Mouse (Mus musculus) MEL (cell line): ENCODE data around the gene Spata21.

Source experiments
- CTCF ChIP-seq, 3 experiments: IDR thresholded peaks in 2 of 3; conservative IDR thresholded peaks in 1 of 3; 2 replicates each; pipeline ENCODE4 v1.5.1; 2011 to 2012; ENCODE audit warnings: low read length in 3 of 3, low read depth in 2 of 3, mild to moderate bottlenecking in 2 of 3, improper control_type of control experiment in 1 of 3, inconsistent platforms in 1 of 3, mixed read lengths in 1 of 3, moderate library complexity in 1 of 3; ENCODE audit not compliant: control insufficient read depth in 1 of 3, insufficient read depth in 1 of 3, poor library complexity in 1 of 3, severe bottlenecking in 1 of 3
- EP300 ChIP-seq, 2 experiments: IDR thresholded peaks; 2 replicates each; pipeline ENCODE4 v1.6.1; 2011; ENCODE audit warnings: improper control_type of control experiment in 2 of 2, low read length in 2 of 2, low read depth in 1 of 2, mild to moderate bottlenecking in 1 of 2
- GABPA ChIP-seq: IDR thresholded peaks from 2 replicates; pipeline ENCODE4 v1.6.1; 2012; ENCODE audit warnings: low read depth, mild to moderate bottlenecking, inconsistent platforms, low read length, improper control_type of control experiment, moderate library complexity
- HCFC1 ChIP-seq: IDR thresholded peaks from 2 replicates; pipeline ENCODE4 v1.6.1; 2012; ENCODE audit warnings: low read depth, mild to moderate bottlenecking, inconsistent platforms, low read length, improper control_type of control experiment, moderate library complexity
- MAFK ChIP-seq: IDR thresholded peaks from 2 replicates; pipeline ENCODE4 v1.6.1; 2011; ENCODE audit warnings: low read depth, mild to moderate bottlenecking, low read length, improper control_type of control experiment, borderline replicate concordance
- MAX ChIP-seq: IDR thresholded peaks from 2 replicates; pipeline ENCODE4 v1.6.1; 2011; ENCODE audit warnings: low read length, improper control_type of control experiment
- MEF2A ChIP-seq: IDR thresholded peaks from 2 replicates; pipeline ENCODE4 v1.6.1; 2014; ENCODE audit warnings: low read depth, mild to moderate bottlenecking, inconsistent platforms, low read length, improper control_type of control experiment; ENCODE audit not compliant: poor library complexity, insufficient replicate concordance, severe bottlenecking; ENCODE audit errors: extremely low read depth
- MXI1 ChIP-seq: IDR thresholded peaks from 2 replicates; pipeline ENCODE4 v1.6.1; 2011; ENCODE audit warnings: mild to moderate bottlenecking, low read depth, low read length, improper control_type of control experiment
- MYC ChIP-seq: IDR thresholded peaks from 2 replicates; pipeline ENCODE4 v1.6.1; 2011; ENCODE audit warnings: low read depth, mild to moderate bottlenecking, low read length, improper control_type of control experiment, moderate library complexity
- NELFE ChIP-seq: IDR thresholded peaks from 2 replicates; pipeline ENCODE4 v1.6.1; 2011; ENCODE audit warnings: low read depth, low read length, improper control_type of control experiment
- POLR2A ChIP-seq, 2 experiments: IDR thresholded peaks; 2 replicates each; pipeline ENCODE4 v1.6.1; 2011 to 2012; ENCODE audit warnings: low read length in 2 of 2, mild to moderate bottlenecking in 2 of 2, control low read depth in 1 of 2, improper control_type of control experiment in 1 of 2, low read depth in 1 of 2, moderate library complexity in 1 of 2; ENCODE audit not compliant: control insufficient read depth in 1 of 2, insufficient read depth in 1 of 2, poor library complexity in 1 of 2
- POLR2AphosphoS2 ChIP-seq: IDR thresholded peaks from 2 replicates; pipeline ENCODE4 v1.6.1; 2011; ENCODE audit warnings: low read length, improper control_type of control experiment
- SMC3 ChIP-seq: IDR thresholded peaks from 2 replicates; pipeline ENCODE4 v1.6.1; 2011; ENCODE audit warnings: low read depth, low read length, improper control_type of control experiment
- ZKSCAN1 ChIP-seq: IDR thresholded peaks from 2 replicates; pipeline ENCODE4 v1.6.1; 2012; ENCODE audit warnings: low read depth, mild to moderate bottlenecking, inconsistent platforms, low read length, improper control_type of control experiment, moderate library complexity

DNA sequence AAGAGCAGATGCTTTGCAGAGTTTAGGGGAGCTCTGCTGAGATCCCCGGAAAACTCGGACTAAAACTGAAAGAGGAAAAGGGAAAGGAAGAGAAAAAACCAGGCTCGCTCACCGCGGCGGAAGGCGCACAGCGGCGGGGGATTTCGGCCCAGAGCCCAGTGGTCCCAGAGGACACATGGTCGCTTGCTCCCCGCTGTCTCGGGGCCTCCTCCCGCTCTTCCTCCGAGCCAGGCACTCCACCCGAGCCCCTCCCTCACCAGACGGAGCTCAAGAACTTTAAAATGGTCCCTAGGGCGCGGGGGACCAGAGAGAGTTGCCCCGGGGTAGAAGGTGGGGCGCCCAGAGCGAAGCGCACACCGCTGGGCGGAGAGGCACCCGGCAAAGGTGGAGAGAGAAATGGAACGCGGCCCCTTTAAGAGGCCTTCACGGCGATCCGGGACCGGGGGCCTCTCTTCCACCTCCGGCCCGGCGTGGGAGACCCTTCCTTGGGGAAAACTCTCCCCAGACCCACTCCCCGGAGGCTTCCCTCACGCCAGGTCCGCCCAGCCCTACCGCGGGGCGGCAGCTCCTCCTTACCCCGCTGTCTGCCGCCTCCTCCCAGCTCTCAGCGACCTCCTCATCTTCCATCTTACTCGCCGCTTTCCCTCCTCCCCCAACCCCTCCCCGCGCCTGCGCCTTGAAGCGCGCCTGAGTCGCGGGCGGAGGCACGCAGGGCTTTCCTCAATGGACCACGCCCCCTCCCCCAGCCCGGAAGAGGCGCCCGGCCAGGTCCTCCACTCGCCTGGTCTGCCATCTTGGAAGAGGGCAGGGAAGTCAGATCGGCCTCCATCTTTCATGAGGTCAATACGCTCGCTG lies 51.2 kb downstream of the Spata21 start, which contains the start of gene Szrd1:
- TF ChIP-seq MXI1 (peak; percentile 68), GABPA (no peak), MEF2A (no peak), MAFK (no peak), EP300 (IDR thresholded peaks at IDR 0.05; ENCODE audit: low read depth in 1 of 2, low read length in 2 of 2) (peak in 1 of 2 experiments; percentile 38; a peak in 1 of 4 replicates), CTCF (IDR thresholded peaks at IDR 0.05 in 2 of 3, conservative IDR thresholded peaks at IDR 0.05 in 1 of 3; ENCODE audit: control insufficient read depth in 1 of 3, insufficient read depth in 1 of 3, low read depth in 2 of 3, low read length in 3 of 3, poor library complexity in 1 of 3, severe bottlenecking in 1 of 3) (no peak), MAX (0 out of 2 replicates have a peak, but pooled peaks have one; percentile 51), HCFC1 (peak; percentile 94), POLR2A (IDR thresholded peaks at IDR 0.05; ENCODE audit: control insufficient read depth in 1 of 2, insufficient read depth in 1 of 2, low read depth in 1 of 2, low read length in 2 of 2, poor library complexity in 1 of 2) (peak; percentile 68 to 76; a peak in 3 of 4 replicates), POLR2AphosphoS2 (peak; percentile 65; the same call in 1 of the 2 replicates), NELFE (peak; percentile 73), SMC3 (no peak), ZKSCAN1 (no peak), MYC (peak; percentile 10; the same call in 1 of the 2 replicates)
